Mouse (Mus musculus): Measurements from ENCODE around the gene Myo16.

- TF ChIP-seq CTCF (IDR thresholded peaks at IDR 0.05; ENCODE audit: low read depth) (no peak), EP300 (IDR thresholded peaks at IDR 0.05; ENCODE audit: low read depth) (no peak)
These were observed 490.8 kb downstream of the Myo16 start for GRCm38 (mm10) chr8:10644481-10644880.
